Mouse (Mus musculus) forebrain, embryonic 11.5 days (tissue): Measurements from ENCODE around the gene Ctsz. TPM values are rescaled to one million over a fixed set of nuclear protein-coding genes. Genes with fewer than 3 reads are reported as not detected.
A peak's percentile ranks its signal among the peaks of the same experiment; 100 is the strongest.

ENCODE experiments used
- ATAC-seq: fragments of 200-750 bp; cut with Nextera tagmentation; replicated peaks from 2 replicates; pipeline ENCODE4 v1.8.0; 2017; ENCODE audit warnings: moderate TSS enrichment; ENCODE audit not compliant: low FRiP score
- DNase-seq: peaks from one replicate; pipeline ENCODE4 v3.0.0-alpha.2; 2017; ENCODE audit warnings: low spot score
- H3K27ac ChIP-seq: fragments of 300-500 bp; sonication (generic); 2 replicates; pipeline ENCODE4 v1.5.1; 2014; ENCODE audit warnings: low read depth, low read length
- H3K27me3 ChIP-seq: fragments of 300-500 bp; sonication (generic); 2 replicates; pipeline ENCODE4 v1.6.1; 2014; ENCODE audit warnings: mild to moderate bottlenecking, low read length, mixed read lengths; ENCODE audit not compliant: control insufficient read depth, insufficient read depth
- H3K36me3 ChIP-seq: fragments of 300-500 bp; sonication (generic); 2 replicates; pipeline ENCODE4 v1.6.1; 2014; ENCODE audit warnings: mild to moderate bottlenecking, low read length, moderate library complexity, mixed read lengths; ENCODE audit not compliant: control insufficient read depth, insufficient read depth
- H3K4me1 ChIP-seq: fragments of 300-500 bp; sonication (generic); replicated peaks from 2 replicates; pipeline ENCODE4 v1.6.1; 2014; ENCODE audit warnings: low read length, mixed read lengths; ENCODE audit not compliant: control insufficient read depth, insufficient read depth
- H3K4me2 ChIP-seq: fragments of 300-500 bp; sonication (generic); 2 replicates; pipeline ENCODE4 v1.6.1; 2014; ENCODE audit warnings: low read depth, mild to moderate bottlenecking, low read length, moderate library complexity, mixed read lengths; ENCODE audit not compliant: severe bottlenecking
- H3K4me3 ChIP-seq: fragments of 300-500 bp; sonication (generic); 2 replicates; pipeline ENCODE4 v1.5.1; 2014; ENCODE audit warnings: low read depth, low read length
- H3K9ac ChIP-seq: fragments of 300-500 bp; sonication (generic); 2 replicates; pipeline ENCODE4 v1.6.1; 2014; ENCODE audit warnings: low read length
- H3K9me3 ChIP-seq: fragments of 300-500 bp; sonication (generic); 2 replicates; pipeline ENCODE4 v1.6.1; 2016; ENCODE audit warnings: low read length, mixed read lengths; ENCODE audit not compliant: control insufficient read depth
- WGBS: fragments of 180-500 bp; shearing (Covaris S2); extraction: QIAGEN DNeasy Blood & Tissue Kit; methylation state at CpG from one replicate; pipeline ENCODE4 v1.1.7; 2014; 5-methylcytosine and 5-hydroxymethylcytosine counted together
- polyA plus RNA-seq: library from polyadenylated mRNA; unstranded; fragments of >200 nt; fragmentation: Nextera tagmentation; extraction: Ambion mirVana; gene quantifications from 2 replicates; pipeline ENCODE4 v1.2.1, GENCODE M21; 2014

Gene Ctsz
- polyA plus RNA-seq, 1 experiment from 2014 or later: 78.7 TPM

GRCm38 (mm10) chr2:174424301-174425085, 14.3 kb downstream of the Ctsz start:
- ATAC-seq (no peak), DNase-seq (peak; percentile 46)
- Histone ChIP-seq H3K9ac (no peak overlapping the region), H3K27ac (no peak overlapping the region), H3K4me2 (no peak overlapping the region), H3K36me3 (peaks cover 8% of the 10 kb centered on the region; the same call in 1 of the 2 replicates), H3K27me3 (no peaks in the 10 kb centered on the region), H3K4me3 (no peak overlapping the region), H3K4me1 (no peaks in the 10 kb centered on the region), H3K9me3 (no peaks in the 10 kb centered on the region)
- 95% methylated on average over 11 of the region's 11 CpGs for WGBS

GRCm38 (mm10) chr2:174421107-174421506, 17.7 kb downstream of the Ctsz start:
- DNase-seq (no peak), ATAC-seq (no peak)
- peaks cover 8% of the 10 kb centered on the region; the same call in 1 of the 2 replicates for H3K36me3 ChIP-seq
- no peak overlapping the region for H3K9ac ChIP-seq
- no peak overlapping the region for H3K27ac ChIP-seq
- peaks cover 6% of the 10 kb centered on the region; the same call in 1 of the 2 replicates for H3K4me1 ChIP-seq
- no peak overlapping the region for H3K4me2 ChIP-seq
- H3K4me3 ChIP-seq: no peak overlapping the region
- WGBS: 93% methylated on average over 6 of the region's 6 CpGs
- no peaks in the 10 kb centered on the region for H3K9me3 ChIP-seq
- no peaks in the 10 kb centered on the region for H3K27me3 ChIP-seq

- no peaks in the 10 kb centered on the region for H3K36me3 ChIP-seq
- ATAC-seq (peak; percentile 97), DNase-seq (peak; percentile 97)
- WGBS: under 1% methylated on average over 40 of the region's 40 CpGs
- no peak within 1 kb of the TSS for H3K27ac ChIP-seq
- no peaks in the 10 kb centered on the region for H3K9me3 ChIP-seq
- H3K4me2 ChIP-seq: peak within 1 kb of the TSS; percentile 78
- peak within 1 kb of the TSS; percentile 78 for H3K4me3 ChIP-seq
- H3K27me3 ChIP-seq: no peaks in the 10 kb centered on the region
- H3K9ac ChIP-seq: peak within 1 kb of the TSS; percentile 93
- H3K4me1 ChIP-seq: peaks cover 6% of the 10 kb centered on the region; the same call in 1 of the 2 replicates
These were observed 23.0 kb downstream of the Ctsz start, which contains the start of gene Nelfcd for GRCm38 (mm10) chr2:174415731-174416310. Gene Nelfcd (plus strand): TSS chr2:174415804.

GRCm38 (mm10) chr2:174415001-174415730, 23.7 kb downstream of the Ctsz start:
- H3K27me3 ChIP-seq: no peaks in the 10 kb centered on the region
- no peak overlapping the region for H3K4me2 ChIP-seq
- H3K4me3 ChIP-seq: peak overlapping the region; percentile 78
- WGBS: 60% methylated on average over 11 of the region's 18 CpGs
- no peak overlapping the region for H3K27ac ChIP-seq
- ATAC-seq (no peak), DNase-seq (peak; percentile 40)
- peaks cover 6% of the 10 kb centered on the region; the same call in 1 of the 2 replicates for H3K4me1 ChIP-seq
- no peaks in the 10 kb centered on the region for H3K9me3 ChIP-seq
- no peaks in the 10 kb centered on the region for H3K36me3 ChIP-seq
- H3K9ac ChIP-seq: no peak overlapping the region

GRCm38 (mm10) chr2:174413127-174413526, 25.7 kb downstream of the Ctsz start:
- ATAC-seq: no peak
- H3K36me3 ChIP-seq: no peaks in the 10 kb centered on the region
- DNase-seq: no peak
- no peaks in the 10 kb centered on the region for H3K27me3 ChIP-seq
- H3K9me3 ChIP-seq: no peaks in the 10 kb centered on the region
- peaks cover 6% of the 10 kb centered on the region; the same call in 1 of the 2 replicates for H3K4me1 ChIP-seq
- no peak overlapping the region for H3K27ac ChIP-seq
- H3K4me2 ChIP-seq: no peak overlapping the region
- no peak overlapping the region for H3K9ac ChIP-seq
- no peak overlapping the region for H3K4me3 ChIP-seq
- WGBS: 85% methylated on average over 7 of the region's 7 CpGs

- no peak overlapping the region for H3K27ac ChIP-seq
- no peaks in the 10 kb centered on the region for H3K27me3 ChIP-seq
- H3K36me3 ChIP-seq: no peaks in the 10 kb centered on the region
- no peaks in the 10 kb centered on the region for H3K4me1 ChIP-seq
- WGBS: 58% methylated on average over 2 of the region's 2 CpGs
- H3K4me3 ChIP-seq: no peak overlapping the region
- no peaks in the 10 kb centered on the region for H3K9me3 ChIP-seq
- no peak overlapping the region for H3K9ac ChIP-seq
- no peak for ATAC-seq
- no peak for DNase-seq
- H3K4me2 ChIP-seq: no peak overlapping the region
These were observed 28.6 kb downstream of the Ctsz start for GRCm38 (mm10) chr2:174410222-174410621.

- H3K36me3 ChIP-seq: no peaks in the 10 kb centered on the region
- no peak overlapping the region for H3K9ac ChIP-seq
- DNase-seq (no peak), ATAC-seq (no peak)
- no peak overlapping the region for H3K4me2 ChIP-seq
- H3K4me1 ChIP-seq: no peaks in the 10 kb centered on the region
- no peak overlapping the region for H3K27ac ChIP-seq
- H3K27me3 ChIP-seq: no peaks in the 10 kb centered on the region
- H3K9me3 ChIP-seq: no peaks in the 10 kb centered on the region
- WGBS: 79% methylated on average over 4 of the region's 4 CpGs
- H3K4me3 ChIP-seq: no peak overlapping the region
These were observed 38.4 kb downstream of the Ctsz start for GRCm38 (mm10) chr2:174400396-174400795.

GRCm38 (mm10) chr2:174397881-174398280, 41.0 kb downstream of the Ctsz start:
- 93% methylated on average over 6 of the region's 6 CpGs for WGBS
- no peaks in the 10 kb centered on the region for H3K27me3 ChIP-seq
- no peaks in the 10 kb centered on the region for H3K4me1 ChIP-seq
- H3K9ac ChIP-seq: no peak overlapping the region
- DNase-seq (no peak), ATAC-seq (no peak)
- no peak overlapping the region for H3K27ac ChIP-seq
- no peaks in the 10 kb centered on the region for H3K36me3 ChIP-seq
- no peak overlapping the region for H3K4me3 ChIP-seq
- H3K4me2 ChIP-seq: no peak overlapping the region
- H3K9me3 ChIP-seq: no peaks in the 10 kb centered on the region
